Mouse (Mus musculus) right cerebral cortex, adult 2 months (tissue): ENCODE measurements around the gene Ppp5c.
A peak's percentile ranks its signal among the peaks of the same experiment; 100 is the strongest.
"Not testable (repeated sequence)": the region's sequence is repeated elsewhere in the genome, so short reads cannot be mapped to it uniquely, and the experiment has no call there.

Source experiments
- DNase-seq, 2 experiments: peaks; one replicate each; pipeline ENCODE4 v3.0.0; 2021 to 2022; ENCODE audit warnings: low spot score in 2 of 2

Ppp5c gene

DNA sequence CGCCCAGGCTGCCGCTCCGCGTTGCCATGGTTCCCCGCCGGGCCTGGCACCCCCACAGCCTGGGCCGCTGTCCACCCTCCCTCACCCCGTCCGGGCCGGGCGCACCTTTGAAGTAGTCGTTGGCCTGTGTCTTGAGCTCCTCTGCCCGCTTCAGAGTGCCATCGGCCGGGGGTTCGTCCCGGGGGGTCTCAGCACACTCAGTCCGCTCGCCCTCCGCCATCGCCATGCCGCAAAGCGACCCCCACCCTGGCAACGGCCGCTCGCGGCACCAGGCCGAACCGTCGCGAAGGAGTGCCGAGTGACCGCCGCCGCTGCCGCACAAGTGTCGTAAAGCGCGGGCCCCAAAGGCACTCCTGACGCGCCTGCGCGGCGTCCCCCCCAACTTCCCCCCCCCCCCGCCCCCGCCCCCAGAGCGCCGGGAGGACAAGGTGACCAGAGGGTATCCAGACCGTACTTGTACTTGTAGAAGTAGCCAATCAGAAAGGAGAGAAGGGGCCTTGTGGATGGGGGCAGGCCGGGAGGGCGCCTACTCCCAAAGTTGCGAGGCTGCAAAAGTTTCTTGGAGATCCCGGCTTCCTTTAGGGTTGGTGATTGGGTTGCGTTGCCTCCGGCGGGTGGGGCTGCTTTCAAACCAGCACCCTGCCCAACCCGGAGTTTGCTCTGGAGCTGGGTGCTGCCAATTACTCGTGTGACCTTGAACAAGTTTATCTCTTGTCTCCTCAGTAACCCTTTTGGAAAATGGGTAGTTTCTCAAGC, at the start of gene Ppp5c:
Gene Ppp5c, minus strand, starts transcription at position 337 of the 756 bp plus-strand sequence.
- peak; percentile 82 to 87 for DNase-seq

GRCm38 (mm10) chr7:17076542-17076941, 48.8 kb upstream of the Ppp5c start:
- no peak for DNase-seq

DNA sequence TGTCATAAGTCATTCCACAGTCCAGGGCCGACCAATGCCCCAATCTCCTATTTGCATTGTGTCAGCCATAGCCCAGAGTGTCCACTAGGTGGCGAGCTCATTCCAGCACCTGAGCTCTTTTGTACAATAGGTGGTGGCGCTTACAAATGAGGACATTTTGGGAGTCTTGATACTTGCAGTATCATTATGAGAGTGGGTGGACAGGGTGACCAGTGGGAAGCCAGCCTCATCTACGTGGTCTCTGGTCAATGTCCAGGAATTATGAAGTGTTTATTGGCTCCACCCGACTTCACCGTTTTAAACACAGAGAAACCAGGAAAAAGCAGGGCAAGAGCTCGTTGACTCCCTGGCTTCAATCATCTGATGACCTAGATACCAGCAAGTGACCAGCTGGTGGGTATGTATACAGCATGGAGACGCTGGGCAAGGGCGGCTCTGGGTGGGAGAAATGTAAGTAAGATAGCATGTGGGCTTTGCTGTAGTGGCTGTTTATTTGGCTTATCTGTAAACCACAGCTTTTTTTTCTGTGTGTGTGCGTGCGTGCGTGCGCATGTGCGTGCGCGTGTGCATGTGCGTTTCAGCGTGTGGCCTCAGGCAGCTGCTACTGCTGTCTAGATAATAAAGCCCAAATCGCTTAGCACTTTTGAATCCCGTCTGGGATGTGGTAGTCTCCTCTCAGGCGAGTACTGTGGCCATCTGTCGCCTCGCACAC, 46.3 kb upstream of the Ppp5c start, which contains the start of gene Psg16:
Gene Psg16, plus strand, starts transcription at position 137 of the 712 bp plus-strand sequence.
- peak; percentile 74 to 76 for DNase-seq

DNA sequence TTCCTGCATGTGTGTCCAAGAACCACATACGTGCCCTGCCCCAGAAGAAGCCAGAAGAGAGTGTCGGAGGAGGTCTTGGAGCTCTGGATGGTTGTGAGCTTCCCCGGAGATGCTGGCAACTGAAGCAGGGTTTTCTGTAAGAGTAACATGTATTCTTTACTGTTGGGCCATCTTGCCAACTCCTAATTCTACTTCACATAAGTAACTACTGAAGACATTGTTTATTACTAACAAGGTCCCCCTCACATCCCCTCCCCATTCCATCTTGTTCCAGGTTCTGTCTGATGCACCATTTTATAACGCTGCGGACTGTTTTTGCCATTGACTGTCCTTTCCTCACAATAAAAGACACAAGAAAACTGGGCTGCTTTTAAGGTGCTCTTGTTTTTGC, 45.8 kb upstream of the Ppp5c start:
- DNase-seq, result no peak

GRCm38 (mm10) chr7:17067651-17068050, 39.9 kb upstream of the Ppp5c start:
- DNase-seq, result not testable (repeated sequence)

DNA sequence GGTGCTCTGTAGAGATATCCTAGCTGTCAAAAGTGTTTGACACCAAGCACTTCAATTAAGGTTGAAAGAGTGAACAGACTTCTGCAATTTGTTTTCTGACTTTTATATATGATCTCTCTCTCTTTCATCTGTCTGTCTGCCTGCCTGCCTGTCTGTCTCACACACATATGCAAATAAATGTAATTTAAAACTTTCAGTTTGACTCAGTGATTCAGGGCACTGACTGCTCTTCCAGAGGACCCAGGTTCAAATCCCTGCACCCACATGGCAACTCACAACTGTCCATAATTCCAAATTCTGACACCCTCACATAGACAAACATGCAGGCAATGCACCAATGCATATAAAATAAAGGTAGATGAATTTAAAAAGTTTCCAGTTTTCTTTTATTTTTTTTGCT, 39.3 kb upstream of the Ppp5c start:
- DNase-seq, result no peak

GRCm38 (mm10) chr7:17066412-17066811, 38.7 kb upstream of the Ppp5c start:
- DNase-seq, result peak; percentile 96

DNA sequence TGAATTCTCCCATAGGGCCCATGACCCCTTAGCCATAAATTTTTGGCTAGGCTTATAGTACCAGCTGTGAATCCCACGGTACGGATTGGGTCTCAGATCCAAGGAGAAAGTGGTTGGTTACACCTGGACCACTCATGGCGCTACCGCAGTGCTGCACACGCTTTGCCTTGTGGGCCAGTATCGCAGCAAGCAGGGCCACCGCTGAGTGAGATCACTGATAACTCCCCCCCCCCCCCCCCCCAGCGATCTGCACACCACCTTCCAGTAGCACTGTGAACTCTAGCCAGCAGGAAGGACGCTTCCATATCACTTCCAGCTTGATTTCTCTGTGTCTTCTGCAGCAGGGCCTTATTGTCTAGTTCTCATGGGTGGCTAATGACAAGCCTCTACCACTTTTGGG, 37.9 kb upstream of the Ppp5c start:
- no peak for DNase-seq

DNA sequence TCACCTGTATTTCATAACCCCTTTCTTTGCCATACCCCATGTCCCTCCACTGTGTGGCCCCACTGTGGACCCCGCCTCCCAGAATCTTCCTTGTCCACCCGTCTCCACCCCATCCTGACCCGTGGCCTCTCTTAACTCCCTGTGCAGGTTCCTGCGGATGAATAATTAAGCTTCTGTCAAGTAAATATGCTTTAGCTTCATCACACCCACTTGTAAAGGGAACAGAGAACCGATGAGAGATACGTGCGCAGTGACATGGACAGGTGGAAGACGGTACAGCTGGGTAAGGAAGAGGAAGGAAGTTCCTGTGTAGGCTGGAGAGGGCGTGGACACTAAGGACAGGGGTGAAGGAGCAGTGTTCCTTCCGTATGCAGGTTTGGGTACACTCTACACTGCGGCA, 35.1 kb upstream of the Ppp5c start:
- no peak for DNase-seq

GRCm38 (mm10) chr7:17062389-17062788, 34.7 kb upstream of the Ppp5c start, which contains the start of gene Hif3a:
TSS of gene Hif3a (minus strand) at chr7:17062427.
- DNase-seq, result peak; percentile 52 to 55

GRCm38 (mm10) chr7:17060782-17061605, 33.3 kb upstream of the Ppp5c start:
- no peak for DNase-seq

DNA sequence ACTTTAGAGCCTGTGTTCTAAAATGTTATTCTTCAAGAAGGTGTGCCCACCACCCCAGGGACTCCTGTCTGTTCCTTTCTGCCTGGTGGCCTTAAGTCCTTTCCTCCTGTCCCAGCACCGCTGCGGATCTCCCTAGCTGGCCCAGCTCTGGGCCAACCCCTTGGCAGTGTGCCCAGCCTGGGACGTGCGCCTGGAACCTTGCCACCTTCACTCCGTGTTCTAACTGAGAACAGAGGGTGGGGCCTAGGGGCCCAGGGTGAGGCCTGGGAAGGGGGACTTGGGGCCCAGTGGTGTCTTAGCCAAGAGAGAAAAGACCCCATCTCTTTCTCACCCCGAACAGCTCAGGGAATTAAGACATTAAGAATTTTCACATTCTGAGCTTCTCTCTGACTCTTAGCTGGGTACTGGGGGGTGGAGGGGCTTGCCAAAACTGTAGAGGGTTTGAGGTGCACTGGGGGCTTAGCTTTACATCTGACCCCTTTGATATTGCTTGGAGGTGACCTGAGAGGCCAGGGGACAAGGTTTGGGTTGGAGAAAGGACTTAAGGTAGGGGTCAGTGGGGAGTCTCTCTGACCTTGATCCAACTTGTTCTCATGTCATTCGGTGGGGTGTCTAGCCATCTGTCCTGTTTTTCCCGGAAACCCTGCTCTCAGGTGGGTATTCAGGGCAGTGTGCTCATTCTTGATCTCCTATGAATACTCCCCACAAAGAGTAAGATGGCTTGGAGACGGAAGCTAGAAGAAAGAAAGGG, 32.5 kb upstream of the Ppp5c start:
- DNase-seq, result peak; percentile 82 to 84

DNA sequence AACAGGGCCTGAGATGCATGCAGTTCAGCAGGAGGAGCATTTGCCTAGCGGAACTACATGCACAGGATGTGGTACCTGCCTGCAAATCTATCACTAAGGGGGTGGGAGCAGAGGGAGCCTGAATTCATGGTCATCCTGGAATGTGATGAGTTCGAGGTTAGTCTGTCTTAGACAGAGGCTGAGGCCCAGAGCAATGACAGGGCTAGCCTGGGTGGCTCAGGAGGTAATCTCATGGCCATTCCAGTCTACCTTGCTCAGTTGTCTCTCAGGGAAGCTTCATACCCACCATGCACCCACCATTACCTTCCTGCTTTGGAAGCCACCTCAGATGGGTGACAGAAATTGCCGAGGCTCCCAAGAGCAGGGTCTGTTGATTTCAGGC, 31.7 kb upstream of the Ppp5c start:
- DNase-seq, result no peak

DNA sequence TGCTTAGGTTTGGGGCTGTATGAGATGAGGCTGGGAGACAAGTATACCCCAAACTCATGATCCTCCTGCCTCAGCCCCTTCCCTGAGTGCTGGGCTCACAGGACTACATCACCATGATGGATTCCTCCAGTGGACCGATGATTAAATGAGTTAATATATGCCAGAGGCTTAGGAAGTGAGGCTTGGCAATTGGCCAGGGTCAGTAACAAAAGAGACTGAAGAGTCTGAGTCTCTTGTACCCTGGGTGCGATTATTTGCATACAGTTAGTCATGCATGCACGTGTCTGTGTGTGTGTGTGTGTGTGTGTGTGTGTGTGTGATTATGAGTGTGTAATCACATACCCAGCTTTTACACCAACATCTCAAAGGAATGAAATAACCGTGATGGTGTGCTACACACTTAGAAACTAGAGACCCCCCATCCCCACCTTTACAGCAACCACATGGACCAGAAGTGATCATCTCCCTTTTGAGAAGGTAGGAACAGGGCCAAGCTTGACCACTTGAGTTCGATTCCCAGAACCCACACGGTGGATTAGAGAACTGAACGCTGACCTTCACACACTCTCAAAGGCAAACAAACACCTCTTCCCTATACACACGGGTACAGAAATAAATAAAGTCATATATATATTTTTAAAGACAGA, 31.2 kb upstream of the Ppp5c start:
- no peak for DNase-seq

- peak; percentile 53 to 64 for DNase-seq
These were observed 30.5 kb upstream of the Ppp5c start for GRCm38 (mm10) chr7:17058071-17058689.

- peak in 1 of 2 experiments; percentile 47 for DNase-seq
These were observed 29.1 kb upstream of the Ppp5c start for GRCm38 (mm10) chr7:17056601-17057523.

GRCm38 (mm10) chr7:17056081-17056581, 28.4 kb upstream of the Ppp5c start:
- peak; percentile 87 to 92 for DNase-seq

- no peak for DNase-seq
These were observed 27.7 kb upstream of the Ppp5c start for GRCm38 (mm10) chr7:17055287-17055946.
